Mouse (Mus musculus) embryonic facial prominence, embryonic 14.5 days (tissue): Measurements from ENCODE around the gene H2al1h. TPM values are rescaled to one million over a fixed set of nuclear protein-coding genes. Genes with fewer than 3 reads are reported as not detected.
A peak's percentile ranks its signal among the peaks of the same experiment; 100 is the strongest.

Experiments
- ATAC-seq: fragments of 200-750 bp; cut with Nextera tagmentation; 2 replicates; pipeline ENCODE4 v1.8.0; 2017; ENCODE audit warnings: low read depth, moderate number of reproducible peaks, moderate TSS enrichment
- DNase-seq: peaks from one replicate; pipeline ENCODE4 v3.0.0-alpha.2; 2015; ENCODE audit warnings: low spot score
- H3K27ac ChIP-seq: fragments of 300-500 bp; sonication (generic); replicated peaks from 2 replicates; pipeline ENCODE4 v1.5.1; 2014; ENCODE audit warnings: low read depth, mild to moderate bottlenecking, low read length, moderate library complexity
- H3K27me3 ChIP-seq: fragments of 300-500 bp; sonication (generic); replicated peaks from 2 replicates; pipeline ENCODE4 v1.6.1; 2014; ENCODE audit warnings: low read length; ENCODE audit not compliant: control insufficient read depth, insufficient read depth
- H3K36me3 ChIP-seq: fragments of 300-500 bp; sonication (generic); 2 replicates; pipeline ENCODE4 v1.6.1; 2014; ENCODE audit warnings: low read length, mixed read lengths; ENCODE audit not compliant: control insufficient read depth, insufficient read depth
- H3K4me1 ChIP-seq: fragments of 300-500 bp; sonication (generic); 2 replicates; pipeline ENCODE4 v1.6.1; 2014; ENCODE audit warnings: antibody characterized with exemption, low read length; ENCODE audit not compliant: control insufficient read depth, insufficient read depth
- H3K4me2 ChIP-seq: fragments of 300-500 bp; sonication (generic); 2 replicates; pipeline ENCODE4 v1.6.1; 2014; ENCODE audit warnings: low read depth, mild to moderate bottlenecking, low read length, moderate library complexity, mixed read lengths
- H3K4me3 ChIP-seq: fragments of 300-500 bp; sonication (generic); 2 replicates; pipeline ENCODE4 v1.5.1; 2014; ENCODE audit warnings: low read depth, mild to moderate bottlenecking, low read length
- H3K9ac ChIP-seq: fragments of 300-500 bp; sonication (generic); 2 replicates; pipeline ENCODE4 v1.6.1; 2014; ENCODE audit warnings: low read depth, mild to moderate bottlenecking, low read length, moderate library complexity, mixed read lengths
- H3K9me3 ChIP-seq: fragments of 300-500 bp; sonication (generic); 2 replicates; pipeline ENCODE4 v1.6.1; 2016; ENCODE audit warnings: low read length; ENCODE audit not compliant: control insufficient read depth
- WGBS: fragments of 180-500 bp; shearing (Covaris S2); extraction: QIAGEN DNeasy Blood & Tissue Kit; methylation state at CpG from one replicate; pipeline ENCODE4 v1.1.7; 2014; 5-methylcytosine and 5-hydroxymethylcytosine counted together
- polyA plus RNA-seq: library from polyadenylated mRNA; unstranded; fragments of >200 nt; fragmentation: Nextera tagmentation; extraction: Ambion mirVana; gene quantifications from 2 replicates; pipeline ENCODE4 v1.2.1, GENCODE M21; 2014

The H2al1h gene
- polyA plus RNA-seq, 1 experiment from 2014 or later, result not detected

GRCm38 (mm10) chrX:11361261-11361660, 40.0 kb downstream of the H2al1h start:
- no peak overlapping the region for H3K4me3 ChIP-seq

GRCm38 (mm10) chrX:11363890-11364289, 42.6 kb downstream of the H2al1h start:
- peaks cover 37% of the 10 kb centered on the region; the same call in 1 of the 2 replicates for H3K27me3 ChIP-seq
- H3K27ac ChIP-seq, result no peak overlapping the region
- DNase-seq (no peak), ATAC-seq (no peak)
- 62% methylated on average over 6 of the region's 6 CpGs for WGBS
- H3K4me1 ChIP-seq, result no peaks in the 10 kb centered on the region
- H3K4me2 ChIP-seq, result no peak overlapping the region
- no peak overlapping the region for H3K9ac ChIP-seq
- H3K9me3 ChIP-seq, result no peaks in the 10 kb centered on the region
- H3K36me3 ChIP-seq, result no peaks in the 10 kb centered on the region
- no peak overlapping the region for H3K4me3 ChIP-seq

More at GRCm38 (mm10) chrX:11361261-11361660, 40.0 kb downstream of the H2al1h start:
- Histone ChIP-seq H3K4me2 (no peak overlapping the region), H3K9ac (no peak overlapping the region), H3K36me3 (no peaks in the 10 kb centered on the region), H3K27me3 (peaks cover 32% of the 10 kb centered on the region; the same call in 1 of the 2 replicates), H3K9me3 (no peaks in the 10 kb centered on the region), H3K27ac (no peak overlapping the region), H3K4me1 (no peaks in the 10 kb centered on the region)
- DNase-seq (no peak), ATAC-seq (no peak)
- WGBS, result 87% methylated on average over 2 of the region's 2 CpGs

GRCm38 (mm10) chrX:11365151-11365550, 43.9 kb downstream of the H2al1h start:
- DNase-seq (peak; percentile 44), ATAC-seq (no peak)
- Histone ChIP-seq H3K36me3 (no peaks in the 10 kb centered on the region), H3K27ac (no peak overlapping the region), H3K9ac (no peak overlapping the region), H3K27me3 (peaks cover 29% of the 10 kb centered on the region; the same call in 1 of the 2 replicates), H3K4me1 (no peaks in the 10 kb centered on the region), H3K4me3 (no peak overlapping the region), H3K9me3 (no peaks in the 10 kb centered on the region), H3K4me2 (no peak overlapping the region)
- WGBS, result 33% methylated on average over 12 of the region's 12 CpGs

Other genes starting within 250 kb of the H2al1h start
- not detected in 2 replicates for gene H2al1a, start 22.2 kb upstream of the H2al1h start, polyA plus RNA-seq
- gene H2al1b, start 19.1 kb upstream of the H2al1h start, polyA plus RNA-seq, result not detected in 2 replicates
- gene H2al1c, start 15.8 kb upstream of the H2al1h start, polyA plus RNA-seq, result not detected in 2 replicates
- not detected in 2 replicates for gene H2al1d, start 12.7 kb upstream of the H2al1h start, polyA plus RNA-seq
- gene H2al1e, start 9.6 kb upstream of the H2al1h start, polyA plus RNA-seq, result not detected in 2 replicates
- not detected in 2 replicates for gene H2al1f, start 6.3 kb upstream of the H2al1h start, polyA plus RNA-seq
- not detected in 2 replicates for gene H2al1g, start 3.2 kb upstream of the H2al1h start, polyA plus RNA-seq
- not detected in 2 replicates for gene H2al1i, start 3.2 kb downstream of the H2al1h start, polyA plus RNA-seq
- gene H2al1j, start 6.3 kb downstream of the H2al1h start, polyA plus RNA-seq, result not detected in 2 replicates